Mouse (Mus musculus) liver, embryonic 16.5 days (tissue): ENCODE results near the gene Jpt1. TPM values are rescaled to one million over a fixed set of nuclear protein-coding genes. Genes with fewer than 3 reads are reported as not detected.
A peak's percentile ranks its signal among the peaks of the same experiment; 100 is the strongest.

Experiments used
- ATAC-seq: fragments of 200-750 bp; cut with Nextera tagmentation; 2 replicates; pipeline ENCODE4 v1.8.0; 2017; ENCODE audit warnings: low read depth, mild to moderate bottlenecking, moderate number of reproducible peaks, moderate library complexity
- H3K27ac ChIP-seq: fragments of 300-500 bp; sonication (generic); 2 replicates; pipeline ENCODE4 v1.5.1; 2014; ENCODE audit warnings: mild to moderate bottlenecking, low read length
- H3K27me3 ChIP-seq: fragments of 300-500 bp; sonication (generic); 2 replicates; pipeline ENCODE4 v1.6.1; 2014; ENCODE audit warnings: low read depth, low read length, mixed read lengths; ENCODE audit not compliant: control insufficient read depth, insufficient read depth
- H3K36me3 ChIP-seq: fragments of 300-500 bp; sonication (generic); 2 replicates; pipeline ENCODE4 v1.6.1; 2014; ENCODE audit warnings: mild to moderate bottlenecking; ENCODE audit not compliant: control insufficient read depth, insufficient read depth
- H3K4me1 ChIP-seq: fragments of 300-500 bp; sonication (generic); 2 replicates; pipeline ENCODE4 v1.6.1; 2014; ENCODE audit warnings: low read depth, low read length, mixed read lengths; ENCODE audit not compliant: control insufficient read depth
- H3K4me2 ChIP-seq: fragments of 300-500 bp; sonication (generic); 2 replicates; pipeline ENCODE4 v1.6.1; 2014; ENCODE audit warnings: low read depth, low read length, mixed read lengths
- H3K4me3 ChIP-seq: fragments of 300-500 bp; sonication (generic); 2 replicates; pipeline ENCODE4 v1.5.1; 2014; ENCODE audit warnings: low read depth, mild to moderate bottlenecking, low read length
- H3K9ac ChIP-seq: fragments of 300-500 bp; sonication (generic); 2 replicates; pipeline ENCODE4 v1.6.1; 2014; ENCODE audit warnings: low read depth, low read length
- H3K9me3 ChIP-seq: fragments of 300-500 bp; sonication (generic); replicated peaks from 2 replicates; pipeline ENCODE4 v1.6.1; 2016; ENCODE audit warnings: low read length; ENCODE audit not compliant: control insufficient read depth
- WGBS: fragments of 180-500 bp; shearing (Covaris S2); extraction: QIAGEN DNeasy Blood & Tissue Kit; methylation state at CpG from one replicate; pipeline ENCODE4 v1.1.7; 2014; ENCODE audit not compliant: insufficient replicate concordance; 5-methylcytosine and 5-hydroxymethylcytosine counted together
- polyA plus RNA-seq: library from polyadenylated mRNA; unstranded; fragments of >200 nt; fragmentation: Nextera tagmentation; extraction: Ambion mirVana; gene quantifications from 2 replicates; pipeline ENCODE4 v1.2.1, GENCODE M21; 2015

Jpt1 gene
- polyA plus RNA-seq, 1 experiment from 2014 or later = 190 TPM

DNA sequence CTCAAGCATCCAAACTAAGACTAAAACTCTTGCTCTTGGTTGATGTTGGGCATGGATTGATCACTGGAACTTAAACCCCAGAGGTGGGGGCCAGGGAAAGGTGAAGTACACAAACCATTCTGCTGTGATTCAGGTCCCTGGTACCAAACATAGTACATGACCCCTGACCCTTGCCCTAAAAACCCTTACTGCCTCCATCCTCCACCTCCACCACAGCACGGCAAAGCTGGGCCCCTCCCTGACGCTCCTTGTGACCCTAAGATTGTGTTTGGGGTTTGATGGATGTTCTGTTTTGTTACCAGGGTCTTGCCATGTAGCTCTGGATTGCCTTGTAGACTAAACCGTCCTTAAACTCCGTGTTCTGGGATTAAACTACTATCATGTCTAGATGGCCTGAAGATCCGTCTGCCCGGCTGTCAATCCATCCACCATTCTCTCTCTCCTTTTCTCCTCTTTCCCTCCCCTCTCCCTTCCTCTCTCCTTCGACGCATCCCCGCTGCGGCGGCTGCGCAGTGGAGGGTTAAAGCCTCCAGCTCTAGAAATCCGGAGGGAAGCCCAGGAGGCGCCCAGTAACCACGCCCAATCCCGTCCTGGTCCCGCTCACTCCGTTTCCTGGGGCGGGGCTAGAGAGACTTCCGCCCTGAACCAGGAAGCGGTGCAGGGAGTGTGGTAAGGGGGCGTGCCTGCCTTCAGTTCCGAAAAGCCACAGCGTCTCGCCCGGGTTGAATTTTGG is 39.0 kb downstream of the Jpt1 start, which contains the start of gene Armc7:
Armc7 (plus strand) TSS at position 643 of the 733 bp plus-strand sequence.
- 2% methylated on average over 26 of the region's 26 CpGs for WGBS
- peak within 1 kb of the TSS; percentile 95 for H3K4me2 ChIP-seq
- peak within 1 kb of the TSS; percentile 74 for H3K27ac ChIP-seq
- peak within 1 kb of the TSS; percentile 90 for H3K4me3 ChIP-seq
- H3K36me3 ChIP-seq = no peaks in the 10 kb centered on the region
- peak within 1 kb of the TSS; percentile 88 for H3K9ac ChIP-seq
- ATAC-seq = peak; percentile 96
- no peaks in the 10 kb centered on the region for H3K9me3 ChIP-seq
- H3K4me1 ChIP-seq = peaks cover 31% of the 10 kb centered on the region
- no peaks in the 10 kb centered on the region for H3K27me3 ChIP-seq

DNA sequence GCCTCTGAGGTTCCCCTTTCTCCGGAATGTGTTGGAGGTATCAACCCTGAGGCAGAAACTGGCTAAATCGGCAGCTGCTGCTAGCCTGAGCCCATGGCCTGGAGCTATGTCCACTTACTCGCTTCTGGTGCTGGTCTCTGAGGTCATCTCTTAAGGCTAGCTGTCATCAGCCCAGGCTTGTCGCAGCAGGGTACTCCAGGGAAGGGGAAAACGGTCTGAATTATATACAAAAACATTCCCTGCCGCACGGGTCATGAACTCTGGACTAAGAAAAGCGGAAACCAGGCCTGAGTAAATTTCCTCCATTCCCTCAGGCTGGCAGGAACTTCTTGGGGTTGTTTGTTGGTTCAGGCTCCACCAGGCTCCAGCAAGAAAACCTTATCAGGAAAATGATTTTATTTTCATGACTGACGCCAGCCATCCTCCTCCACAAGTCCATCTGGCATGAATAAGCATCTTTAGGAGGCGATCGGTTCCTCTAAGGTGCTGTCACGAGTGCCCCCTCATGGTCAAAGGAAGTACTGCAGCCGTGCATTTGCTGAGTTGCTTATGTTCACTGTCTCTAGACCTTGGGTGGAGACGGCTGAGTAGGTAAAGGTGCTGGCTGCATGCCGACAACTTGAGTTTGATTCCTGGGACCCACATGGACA is 40.4 kb downstream of the Jpt1 start:
- peak overlapping the region; percentile 38 for H3K4me2 ChIP-seq
- ATAC-seq = peak; percentile 61
- WGBS = 18% methylated on average over 15 of the region's 15 CpGs

DNA sequence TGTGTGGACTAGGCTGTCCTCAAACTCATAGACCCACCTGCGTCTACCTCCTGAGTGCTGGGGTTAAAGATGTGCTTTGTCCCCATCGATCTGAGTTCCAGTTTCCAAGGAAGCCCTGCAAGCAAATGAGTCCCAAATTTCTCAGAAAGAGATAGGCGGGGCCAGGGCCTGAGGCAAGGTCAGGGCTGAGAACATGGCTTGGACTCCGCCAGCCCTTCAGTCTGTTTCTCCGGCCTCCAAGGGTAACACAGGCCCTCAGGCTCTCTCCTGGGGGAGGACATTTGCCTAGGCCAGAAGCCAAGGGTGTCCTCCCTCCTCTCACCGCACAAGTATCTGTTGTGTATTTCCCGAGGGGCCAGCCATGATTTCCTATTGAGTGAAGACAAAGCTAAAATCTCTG is 42.0 kb downstream of the Jpt1 start:
- no peak overlapping the region for H3K9ac ChIP-seq
- H3K36me3 ChIP-seq = no peaks in the 10 kb centered on the region
- H3K27ac ChIP-seq = no peak overlapping the region
- no peak overlapping the region for H3K4me3 ChIP-seq
- no peak overlapping the region for H3K4me2 ChIP-seq
- 59% methylated on average over 7 of the region's 7 CpGs for WGBS
- H3K9me3 ChIP-seq = no peaks in the 10 kb centered on the region
- peaks cover 31% of the 10 kb centered on the region for H3K4me1 ChIP-seq
- ATAC-seq = no peak
- no peaks in the 10 kb centered on the region for H3K27me3 ChIP-seq

More for the DNA sequence above, 40.4 kb downstream of the Jpt1 start:
- no peak overlapping the region for H3K9ac ChIP-seq
- no peaks in the 10 kb centered on the region for H3K27me3 ChIP-seq
- H3K36me3 ChIP-seq = no peaks in the 10 kb centered on the region
- no peaks in the 10 kb centered on the region for H3K9me3 ChIP-seq
- peak overlapping the region; percentile 68 for H3K27ac ChIP-seq
- no peak overlapping the region for H3K4me3 ChIP-seq
- peaks cover 31% of the 10 kb centered on the region for H3K4me1 ChIP-seq

DNA sequence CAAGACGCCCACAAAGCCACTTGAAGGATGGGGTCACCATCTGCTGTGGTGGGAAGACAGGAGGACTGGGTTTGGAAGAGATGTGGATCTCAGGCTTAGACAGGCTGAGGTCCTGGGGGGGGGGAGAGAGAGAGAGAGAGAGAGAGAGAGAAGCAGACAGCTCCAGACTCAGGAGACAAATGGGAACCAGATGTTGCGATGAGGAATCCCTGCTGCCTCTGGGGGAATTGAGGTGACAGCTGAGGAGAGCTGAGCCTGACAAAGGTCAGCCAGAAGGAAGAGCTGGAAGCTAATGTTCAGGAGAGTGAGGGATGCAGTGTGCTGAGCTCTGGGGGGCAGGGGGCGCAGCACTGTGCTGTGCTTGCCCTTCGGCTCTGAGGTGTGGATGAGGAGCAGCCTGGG is 47.0 kb downstream of the Jpt1 start:
- WGBS = 65% methylated on average over 4 of the region's 4 CpGs

DNA sequence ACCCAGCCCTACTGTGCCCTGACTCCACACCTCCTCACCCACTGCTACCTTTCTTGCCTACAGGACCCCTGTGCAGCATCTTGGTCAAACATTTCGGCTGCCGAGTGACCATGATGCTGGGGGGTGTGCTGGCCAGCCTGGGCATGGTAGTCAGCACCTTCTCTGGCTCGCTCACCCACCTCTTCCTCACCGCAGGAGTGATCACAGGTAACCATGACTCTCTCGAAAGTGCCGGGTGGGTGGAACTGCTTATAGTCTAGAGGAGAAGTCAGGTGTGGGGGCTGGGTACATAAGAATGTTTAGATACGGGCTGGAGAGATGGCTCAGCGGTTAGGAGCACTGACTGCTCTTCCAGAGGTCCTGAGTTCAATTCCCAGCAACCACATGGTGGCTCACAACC is 49.3 kb downstream of the Jpt1 start:
- Histone ChIP-seq H3K36me3 (no peaks in the 10 kb centered on the region), H3K27me3 (no peaks in the 10 kb centered on the region), H3K4me3 (no peak overlapping the region), H3K4me2 (no peak overlapping the region), H3K27ac (no peak overlapping the region), H3K4me1 (no peaks in the 10 kb centered on the region), H3K9ac (no peak overlapping the region), H3K9me3 (no peaks in the 10 kb centered on the region)
- 69% methylated on average over 8 of the region's 8 CpGs for WGBS
- ATAC-seq = no peak

More for the DNA sequence above, 47.0 kb downstream of the Jpt1 start:
- H3K27ac ChIP-seq = no peak overlapping the region
- no peak for ATAC-seq
- no peak overlapping the region for H3K9ac ChIP-seq
- H3K4me3 ChIP-seq = no peak overlapping the region
- no peaks in the 10 kb centered on the region for H3K27me3 ChIP-seq
- H3K4me2 ChIP-seq = no peak overlapping the region
- H3K36me3 ChIP-seq = no peaks in the 10 kb centered on the region
- H3K4me1 ChIP-seq = no peaks in the 10 kb centered on the region
- H3K9me3 ChIP-seq = no peaks in the 10 kb centered on the region

DNA sequence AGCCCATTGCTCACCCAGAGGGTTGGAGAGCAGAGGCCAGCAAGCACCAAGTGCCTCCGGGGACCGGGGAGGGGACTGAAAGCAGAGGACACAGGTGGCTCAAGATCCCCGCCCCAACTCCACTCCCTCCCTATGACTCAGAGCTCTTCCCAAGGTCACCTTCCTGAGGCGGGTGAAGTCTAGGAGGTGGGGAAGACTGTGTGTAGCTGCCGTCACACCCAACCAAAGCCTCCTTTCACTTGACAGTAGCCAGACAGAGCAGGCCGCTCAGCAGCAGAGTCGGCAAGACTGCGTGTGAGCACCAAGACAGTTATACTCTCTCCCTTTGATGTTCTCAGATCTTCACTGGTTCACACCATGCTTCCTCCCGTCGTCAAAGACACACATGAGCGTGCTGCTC is 50.8 kb downstream of the Jpt1 start:
- Histone ChIP-seq H3K4me3 (no peak overlapping the region), H3K9ac (no peak overlapping the region), H3K27me3 (no peaks in the 10 kb centered on the region), H3K36me3 (no peaks in the 10 kb centered on the region), H3K27ac (no peak overlapping the region), H3K4me2 (no peak overlapping the region), H3K9me3 (no peaks in the 10 kb centered on the region), H3K4me1 (no peaks in the 10 kb centered on the region)
- no peak for ATAC-seq
- WGBS = 57% methylated on average over 11 of the region's 11 CpGs

DNA sequence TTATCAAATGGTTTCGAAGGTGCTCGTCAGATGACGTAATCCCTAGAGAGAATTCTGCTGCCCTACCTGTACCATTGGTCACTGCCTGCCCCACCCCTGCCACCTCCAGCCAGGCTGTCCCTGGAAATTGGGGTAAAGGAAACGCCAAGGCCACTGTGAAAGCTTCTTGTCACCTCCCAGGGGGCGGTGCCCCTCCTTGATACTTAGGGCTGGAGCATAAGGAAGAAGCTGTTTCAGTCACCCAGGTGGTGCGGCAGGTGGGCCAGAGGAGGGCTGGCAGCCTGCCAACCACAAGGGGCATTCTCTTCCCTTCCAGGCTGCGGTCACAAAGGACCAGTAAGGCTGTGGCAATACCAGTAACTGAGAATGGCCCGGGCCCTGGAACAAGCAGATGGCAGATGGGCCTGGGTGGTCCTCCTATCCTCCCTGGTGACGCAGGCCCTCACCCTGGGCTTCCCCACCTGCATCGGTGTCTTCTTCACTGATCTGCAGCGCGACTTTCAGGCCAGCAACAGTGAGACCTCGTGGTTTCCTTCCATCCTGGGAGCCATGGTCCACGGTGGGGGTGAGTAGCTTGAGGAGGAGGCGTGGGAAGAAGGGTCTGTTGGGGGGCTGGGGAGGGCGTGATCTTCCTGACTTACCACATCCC is 51.8 kb downstream of the Jpt1 start, which contains the start of gene Slc16a5:
Slc16a5 (plus strand) TSS at position 232 of the 649 bp plus-strand sequence.
- no peak within 1 kb of the TSS for H3K4me3 ChIP-seq
- H3K27ac ChIP-seq = no peak within 1 kb of the TSS
- no peaks in the 10 kb centered on the region for H3K36me3 ChIP-seq
- WGBS = 57% methylated on average over 16 of the region's 16 CpGs
- no peak within 1 kb of the TSS for H3K9ac ChIP-seq
- no peak within 1 kb of the TSS for H3K4me2 ChIP-seq
- no peaks in the 10 kb centered on the region for H3K27me3 ChIP-seq
- no peaks in the 10 kb centered on the region for H3K9me3 ChIP-seq
- no peak for ATAC-seq
- no peaks in the 10 kb centered on the region; the same call in 1 of the 2 replicates for H3K4me1 ChIP-seq

DNA sequence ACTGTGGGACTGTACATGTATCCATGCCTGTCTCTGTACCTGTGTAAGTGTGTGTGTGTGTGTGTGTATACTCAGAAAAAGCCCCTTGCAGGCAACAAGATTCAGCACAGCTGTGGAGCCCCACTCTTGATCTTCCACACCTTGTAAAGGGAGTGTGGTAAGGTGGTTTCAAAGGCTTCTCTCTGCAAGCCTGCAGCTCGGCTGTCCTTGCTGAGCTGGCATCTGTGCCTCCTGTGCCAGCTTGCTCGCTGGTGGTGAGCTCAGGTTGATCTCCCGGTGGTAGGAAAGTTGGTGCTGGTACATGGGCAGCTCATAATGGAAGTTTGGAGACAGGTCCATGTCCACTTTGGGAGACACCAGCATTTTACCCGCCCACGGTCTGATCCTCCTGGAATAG is 52.3 kb downstream of the Jpt1 start:
- H3K4me2 ChIP-seq = no peak overlapping the region
- WGBS = 47% methylated on average over 5 of the region's 5 CpGs
- no peaks in the 10 kb centered on the region for H3K9me3 ChIP-seq
- H3K27ac ChIP-seq = no peak overlapping the region
- H3K4me1 ChIP-seq = no peaks in the 10 kb centered on the region; the same call in 1 of the 2 replicates
- no peaks in the 10 kb centered on the region for H3K36me3 ChIP-seq
- H3K4me3 ChIP-seq = no peak overlapping the region
- no peaks in the 10 kb centered on the region for H3K27me3 ChIP-seq
- H3K9ac ChIP-seq = no peak overlapping the region
- ATAC-seq = no peak

DNA sequence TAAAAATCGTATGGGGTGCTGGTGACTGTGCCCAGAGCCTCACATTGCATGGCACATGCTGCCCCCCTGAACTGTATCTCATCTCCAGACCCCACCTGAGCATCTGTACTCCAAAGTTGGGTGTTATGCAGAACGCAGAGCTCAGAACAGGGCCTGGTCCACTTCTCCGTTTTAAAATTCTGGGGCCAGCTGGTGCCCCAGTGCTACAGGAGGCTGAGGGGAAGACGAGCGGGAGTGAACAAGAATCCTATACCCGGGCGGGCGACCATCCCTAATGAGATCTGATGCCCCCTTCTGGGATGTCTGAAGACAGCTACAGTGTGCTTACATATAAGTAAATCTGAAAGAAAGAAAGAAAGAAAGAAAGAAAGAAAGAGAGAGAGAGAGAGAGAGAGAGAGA is 53.2 kb downstream of the Jpt1 start:
- 23% methylated on average over 8 of the region's 8 CpGs for WGBS
- Histone ChIP-seq H3K27me3 (no peaks in the 10 kb centered on the region), H3K4me1 (no peaks in the 10 kb centered on the region; the same call in 1 of the 2 replicates), H3K27ac (no peak overlapping the region), H3K36me3 (no peaks in the 10 kb centered on the region), H3K4me2 (no peak overlapping the region), H3K4me3 (no peak overlapping the region), H3K9me3 (no peaks in the 10 kb centered on the region), H3K9ac (no peak overlapping the region)
- ATAC-seq = no peak
